Mouse (Mus musculus) heart, postnatal 0 days (tissue): ENCODE measurements around the gene Gse1.

Experiments
- CTCF ChIP-seq: IDR thresholded peaks from 2 replicates; pipeline ENCODE4 v1.5.1; 2016; ENCODE audit warnings: antibody characterized with exemption, control low read depth, low read depth
- EP300 ChIP-seq: IDR thresholded peaks from 2 replicates; pipeline ENCODE4 v1.6.1; 2016; ENCODE audit warnings: antibody characterized with exemption, low read depth

- TF ChIP-seq CTCF (no peak), EP300 (no peak)
Observed at GRCm38 (mm10) chr8:120230081-120230480, 1.8 kb downstream of the Gse1 start.
